Mouse (Mus musculus) activated CD4-positive, CD25-positive, alpha-beta regulatory T cell, adult 4 months (primary cell): ENCODE results near the gene Hist2h2bb. TPM values are rescaled to one million over a fixed set of nuclear protein-coding genes. Genes with fewer than 3 reads are reported as not detected.

Experiments used
- ATAC-seq: one replicate; pipeline ENCODE4 v1.8.0; 2017
- polyA plus RNA-seq, 2 experiments: library from polyadenylated mRNA; unstranded; fragments of 100-300 nt; shearing (Covaris generic); gene quantifications; one replicate each; pipeline ENCODE4 v1.2.1; 2017

The Hist2h2bb gene
- polyA plus RNA-seq = 10 to 100 TPM in 1 of 2 experiments, 1 to 10 TPM in 1; 5.2 to 11.1 TPM

- ATAC-seq = peak; percentile 86
These were observed at the start of gene Hist2h2bb for GRCm38 (mm10) chr3:96269511-96270474. Gene Hist2h2bb, plus strand, starts transcription at chr3:96269752.

- ATAC-seq = peak; percentile 0
These were observed 49.3 kb upstream of the Hist2h2bb start for GRCm38 (mm10) chr3:96220131-96220764.

GRCm38 (mm10) chr3:96220765-96221639 is 48.5 kb upstream of the Hist2h2bb start, which contains the start of the genes Hist2h2ac and Hist2h2be:
Gene Hist2h2ac, minus strand, starts transcription at chr3:96220880.
Gene Hist2h2be, plus strand, starts transcription at chr3:96221119.
- ATAC-seq = peak; percentile 75

GRCm38 (mm10) chr3:96221640-96222038 is 47.9 kb upstream of the Hist2h2bb start:
- no peak for ATAC-seq

GRCm38 (mm10) chr3:96222774-96223173 is 46.8 kb upstream of the Hist2h2bb start:
- ATAC-seq = no peak

- no peak for ATAC-seq
These were observed 44.1 kb upstream of the Hist2h2bb start for GRCm38 (mm10) chr3:96225421-96225820.

- ATAC-seq = no peak
These were observed 42.6 kb upstream of the Hist2h2bb start for GRCm38 (mm10) chr3:96226695-96227648.

- no peak for ATAC-seq
These were observed 40.7 kb upstream of the Hist2h2bb start for GRCm38 (mm10) chr3:96228828-96229227.

GRCm38 (mm10) chr3:96230404-96230803 is 39.1 kb upstream of the Hist2h2bb start:
- ATAC-seq = no peak

GRCm38 (mm10) chr3:96230910-96231757 is 38.4 kb upstream of the Hist2h2bb start:
- ATAC-seq = no peak

GRCm38 (mm10) chr3:96231758-96232120 is 37.8 kb upstream of the Hist2h2bb start:
- no peak for ATAC-seq

GRCm38 (mm10) chr3:96234914-96235313 is 34.6 kb upstream of the Hist2h2bb start:
- no peak for ATAC-seq

- no peak for ATAC-seq
These were observed 33.7 kb upstream of the Hist2h2bb start for GRCm38 (mm10) chr3:96235836-96236235.

GRCm38 (mm10) chr3:96236834-96237334 is 32.7 kb upstream of the Hist2h2bb start:
- ATAC-seq = no peak

GRCm38 (mm10) chr3:96237335-96237903 is 32.1 kb upstream of the Hist2h2bb start:
- no peak for ATAC-seq

- no peak for ATAC-seq
These were observed 31.5 kb upstream of the Hist2h2bb start for GRCm38 (mm10) chr3:96237904-96238511.

GRCm38 (mm10) chr3:96238954-96239793 is 30.4 kb upstream of the Hist2h2bb start, which contains the start of gene Hist2h3c2:
Gene Hist2h3c2, minus strand, starts transcription at chr3:96239127.
- ATAC-seq = peak; percentile 67
